Mouse (Mus musculus) midbrain, embryonic 14.5 days (tissue): ENCODE results near the gene Ufsp2. TPM values are rescaled to one million over a fixed set of nuclear protein-coding genes. Genes with fewer than 3 reads are reported as not detected.

Experiments used
- ATAC-seq: fragments of 200-750 bp; cut with Nextera tagmentation; 2 replicates; pipeline ENCODE4 v1.8.0; 2017; ENCODE audit warnings: moderate number of reproducible peaks, moderate library complexity; ENCODE audit not compliant: low FRiP score, low TSS enrichment
- DNase-seq: peaks from one replicate; pipeline ENCODE4 v3.0.0-alpha.2; 2015
- H3K27ac ChIP-seq: fragments of 300-500 bp; sonication (generic); replicated peaks from 2 replicates; pipeline ENCODE4 v1.5.1; 2014; ENCODE audit warnings: mild to moderate bottlenecking, low read depth, low read length, moderate library complexity
- H3K27me3 ChIP-seq: fragments of 300-500 bp; sonication (generic); 2 replicates; pipeline ENCODE4 v1.6.1; 2014; ENCODE audit warnings: low read length, control low read depth, mixed read lengths; ENCODE audit not compliant: control insufficient read depth, insufficient read depth
- H3K36me3 ChIP-seq: fragments of 300-500 bp; sonication (generic); 2 replicates; pipeline ENCODE4 v1.6.1; 2014; ENCODE audit warnings: low read length, control low read depth; ENCODE audit not compliant: control insufficient read depth, insufficient read depth
- H3K4me1 ChIP-seq: fragments of 300-500 bp; sonication (generic); 2 replicates; pipeline ENCODE4 v1.6.1; 2014; ENCODE audit warnings: mild to moderate bottlenecking, antibody characterized with exemption, low read length, control low read depth; ENCODE audit not compliant: control insufficient read depth, insufficient read depth
- H3K4me2 ChIP-seq: fragments of 300-500 bp; sonication (generic); 2 replicates; pipeline ENCODE4 v1.6.1; 2014; ENCODE audit warnings: mild to moderate bottlenecking, low read length, moderate library complexity
- H3K4me3 ChIP-seq: fragments of 300-500 bp; sonication (generic); replicated peaks from 2 replicates; pipeline ENCODE4 v1.5.1; 2014; ENCODE audit warnings: low read depth, low read length
- H3K9ac ChIP-seq: fragments of 300-500 bp; sonication (generic); replicated peaks from 2 replicates; pipeline ENCODE4 v1.6.1; 2014; ENCODE audit warnings: mild to moderate bottlenecking, low read length, moderate library complexity
- H3K9me3 ChIP-seq: fragments of 300-500 bp; sonication (generic); 2 replicates; pipeline ENCODE4 v1.6.1; 2016; ENCODE audit warnings: low read length, control low read depth, mixed read lengths; ENCODE audit not compliant: control insufficient read depth
- WGBS: fragments of 180-500 bp; shearing (Covaris S2); extraction: QIAGEN DNeasy Blood & Tissue Kit; methylation state at CpG from one replicate; pipeline ENCODE4 v1.1.7; 2014; 5-methylcytosine and 5-hydroxymethylcytosine counted together
- polyA plus RNA-seq: library from polyadenylated mRNA; unstranded; fragments of >200 nt; fragmentation: Nextera tagmentation; extraction: Ambion mirVana; gene quantifications from 2 replicates; pipeline ENCODE4 v1.2.1, GENCODE M21; 2014

The Ufsp2 gene
- polyA plus RNA-seq, 1 experiment from 2014 or later = 58.6 TPM

DNA sequence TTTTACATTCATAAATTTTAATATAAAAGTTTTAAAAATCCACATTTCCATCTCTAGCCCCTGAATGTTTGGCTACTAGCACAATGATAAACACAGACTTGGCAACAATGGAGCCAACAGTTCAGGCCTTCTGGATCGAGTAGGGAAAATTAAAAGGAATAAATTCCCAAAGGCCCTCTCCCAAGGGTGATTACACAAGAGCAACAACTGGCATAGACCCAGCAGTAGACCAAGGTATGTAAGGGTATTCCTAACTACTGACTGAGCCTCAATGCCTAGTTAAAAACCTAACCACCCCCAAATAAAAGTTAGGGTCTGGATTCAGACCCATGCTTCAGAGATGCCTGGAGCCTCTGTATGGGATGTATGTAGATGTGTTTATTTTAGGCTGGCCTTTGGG, 64.3 kb downstream of the Ufsp2 start:
- WGBS = 67% methylated on average over 1 of the region's 1 CpGs

GRCm38 (mm10) chr8:46040260-46040659, 64.9 kb downstream of the Ufsp2 start:
- no peak overlapping the region for H3K4me3 ChIP-seq
- ATAC-seq (no peak), DNase-seq (peak; percentile 7)
- H3K4me2 ChIP-seq = no peak overlapping the region
- H3K36me3 ChIP-seq = peaks cover 22% of the 10 kb centered on the region
- no peaks in the 10 kb centered on the region for H3K9me3 ChIP-seq
- H3K9ac ChIP-seq = no peak overlapping the region
- H3K4me1 ChIP-seq = 0 out of 2 replicates have a peak, but pooled peaks cover 5% of the 10 kb centered on the region
- H3K27ac ChIP-seq = peak overlapping the region; percentile 49; the same call in 1 of the 2 replicates
- 60% methylated on average over 13 of the region's 13 CpGs for WGBS
- no peaks in the 10 kb centered on the region for H3K27me3 ChIP-seq

More for the DNA sequence above, 64.3 kb downstream of the Ufsp2 start:
- ATAC-seq = no peak
- H3K36me3 ChIP-seq = peaks cover 18% of the 10 kb centered on the region
- H3K9ac ChIP-seq = no peak overlapping the region
- 0 out of 2 replicates have a peak, but pooled peaks cover 5% of the 10 kb centered on the region for H3K4me1 ChIP-seq
- DNase-seq = no peak
- H3K4me3 ChIP-seq = no peak overlapping the region
- no peaks in the 10 kb centered on the region for H3K9me3 ChIP-seq
- H3K27me3 ChIP-seq = no peaks in the 10 kb centered on the region
- no peak overlapping the region for H3K27ac ChIP-seq
- H3K4me2 ChIP-seq = no peak overlapping the region

Other genes starting within 250 kb of the Ufsp2 start
- 30.5 and 30.7 TPM in 2 replicates for gene Pdlim3, start 90.1 kb upstream of the Ufsp2 start, polyA plus RNA-seq
- gene Ccdc110, start 40.9 kb upstream of the Ufsp2 start, polyA plus RNA-seq = 0.26 and 0.29 TPM in 2 replicates
- 4.0 and 4.5 TPM in 2 replicates for gene 1700029J07Rik, start 276 bp upstream of the Ufsp2 start, polyA plus RNA-seq
- gene Lrp2bp, start 23.8 kb downstream of the Ufsp2 start, polyA plus RNA-seq = 0.86 and 0.91 TPM in 2 replicates
- gene Ankrd37, start 30.2 kb downstream of the Ufsp2 start, polyA plus RNA-seq = 37.5 and 43.6 TPM in 2 replicates
- gene Cfap97, start 176.2 kb downstream of the Ufsp2 start, polyA plus RNA-seq = 26.2 and 30.6 TPM in 2 replicates
- 14.0 and 16.0 TPM in 2 replicates for gene Snx25, start 176.6 kb downstream of the Ufsp2 start, polyA plus RNA-seq
- 795 and 885 TPM in 2 replicates for gene Slc25a4, start 235.8 kb downstream of the Ufsp2 start, polyA plus RNA-seq